Mouse (Mus musculus): ENCODE data around the gene Gm9747.

GRCm38 (mm10) chr1:82261638-82262037, 28.7 kb downstream of the Gm9747 start:
- no peak for TF ChIP-seq CTCF (IDR thresholded peaks at IDR 0.05; ENCODE audit: insufficient read depth, low read depth, low read length)
- TF ChIP-seq POLR2A (IDR thresholded peaks at IDR 0.05; ENCODE audit: insufficient read depth, low read depth, low read length) = no peak
